Mouse (Mus musculus) heart, adult 2 months (tissue): ENCODE results near the gene Stk39.

Experiments used
- CTCF ChIP-seq: fragments of 200-600 bp; IDR thresholded peaks from 2 replicates; pipeline ENCODE4 v1.8.1; 2022; ENCODE audit warnings: antibody characterized with exemption, mild to moderate bottlenecking, moderate library complexity
- EP300 ChIP-seq: fragments of 200-500 bp; IDR thresholded peaks from 2 replicates; pipeline ENCODE4 v1.6.1; 2011; ENCODE audit warnings: low read depth, low read length, control low read depth; ENCODE audit not compliant: insufficient read depth

DNA sequence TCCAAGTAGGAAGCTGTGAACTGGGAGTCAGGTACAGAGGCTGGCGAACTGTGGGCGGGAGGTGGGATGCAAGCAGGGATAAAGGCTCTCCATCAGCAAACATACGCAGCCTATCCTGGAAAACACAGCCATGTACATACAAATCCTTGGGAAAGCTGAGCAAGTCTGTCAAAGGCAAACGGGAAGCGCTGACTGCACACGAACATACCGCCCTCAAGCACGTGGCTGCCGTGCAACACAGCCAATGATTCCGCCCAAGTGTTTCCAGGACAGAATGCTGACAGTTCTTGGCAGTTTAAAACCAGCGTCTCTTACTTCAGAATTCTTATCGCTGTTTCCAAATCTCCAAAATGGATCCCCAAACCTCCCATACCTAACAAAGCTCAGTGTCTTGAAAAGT, 123.1 kb downstream of the Stk39 start:
- TF ChIP-seq CTCF, result no peak
- no peak for TF ChIP-seq EP300
